Mouse (Mus musculus) midbrain, postnatal 0 days (tissue): ENCODE measurements at regions not wholly inside any gene's neighbourhood (a gene's known extent, or its start where the extent isn't known, plus 50 kb on each side); places are given as distances from the start of the nearest gene placed in this dataset.

Experiments
- ATAC-seq: fragments of 200-750 bp; cut with Nextera tagmentation; 2 replicates; pipeline ENCODE4 v1.8.0; 2017; ENCODE audit warnings: moderate number of reproducible peaks, mild to moderate bottlenecking, moderate TSS enrichment, moderate library complexity; ENCODE audit not compliant: low FRiP score
- DNase-seq: peaks from one replicate; pipeline ENCODE4 v3.0.0-alpha.2; 2015; ENCODE audit warnings: low spot score
- H3K27ac ChIP-seq: fragments of 300-500 bp; sonication (generic); 2 replicates; pipeline ENCODE4 v1.5.1; 2014; ENCODE audit warnings: low read depth, mild to moderate bottlenecking, low read length, mixed read lengths
- H3K27me3 ChIP-seq: fragments of 300-500 bp; sonication (generic); 2 replicates; pipeline ENCODE4 v1.6.1; 2014; ENCODE audit warnings: low read length, control low read depth, mixed read lengths; ENCODE audit not compliant: insufficient read depth
- H3K36me3 ChIP-seq: fragments of 300-500 bp; sonication (generic); 2 replicates; pipeline ENCODE4 v1.6.1; 2014; ENCODE audit warnings: low read length, control low read depth, mixed read lengths; ENCODE audit not compliant: insufficient read depth
- H3K4me1 ChIP-seq: fragments of 300-500 bp; sonication (generic); 2 replicates; pipeline ENCODE4 v1.6.1; 2014; ENCODE audit warnings: mild to moderate bottlenecking, control low read depth, antibody characterized with exemption, low read length, mixed read lengths; ENCODE audit not compliant: insufficient read depth
- H3K4me2 ChIP-seq: fragments of 300-500 bp; sonication (generic); 2 replicates; pipeline ENCODE4 v1.6.1; 2014; ENCODE audit warnings: low read depth, mild to moderate bottlenecking, low read length, mixed read lengths; ENCODE audit not compliant: poor library complexity, severe bottlenecking
- H3K4me3 ChIP-seq: fragments of 300-500 bp; sonication (generic); 2 replicates; pipeline ENCODE4 v1.5.1; 2014; ENCODE audit warnings: low read depth, mild to moderate bottlenecking, low read length, moderate library complexity
- H3K9ac ChIP-seq: fragments of 300-500 bp; sonication (generic); replicated peaks from 2 replicates; pipeline ENCODE4 v1.6.1; 2014; ENCODE audit warnings: mild to moderate bottlenecking, low read length, moderate library complexity, mixed read lengths; ENCODE audit not compliant: poor library complexity, severe bottlenecking
- H3K9me3 ChIP-seq: fragments of 300-500 bp; sonication (generic); 2 replicates; pipeline ENCODE4 v1.6.1; 2016; ENCODE audit warnings: low read length, control low read depth
- CTCF ChIP-seq: IDR thresholded peaks from 2 replicates; pipeline ENCODE4 v1.5.1; 2016; ENCODE audit warnings: antibody characterized with exemption, mild to moderate bottlenecking
- WGBS: fragments of 180-500 bp; shearing (Covaris S2); extraction: QIAGEN DNeasy Blood & Tissue Kit; methylation state at CpG from one replicate; pipeline ENCODE4 v1.1.7; 2014; 5-methylcytosine and 5-hydroxymethylcytosine counted together

GRCm38 (mm10) chr1:30362072-30362769, 511.5 kb downstream of the Phf3 start:
- ATAC-seq (no peak), DNase-seq (peak; percentile 13)
- H3K9ac ChIP-seq, result no peak overlapping the region
- H3K27me3 ChIP-seq, result no peaks in the 10 kb centered on the region
- H3K4me3 ChIP-seq, result no peak overlapping the region
- H3K27ac ChIP-seq, result no peak overlapping the region
- no peak for TF ChIP-seq CTCF
- H3K4me1 ChIP-seq, result no peaks in the 10 kb centered on the region
- no peak overlapping the region for H3K4me2 ChIP-seq
- 40% methylated on average over 7 of the region's 7 CpGs for WGBS
- H3K36me3 ChIP-seq, result no peaks in the 10 kb centered on the region
- no peaks in the 10 kb centered on the region for H3K9me3 ChIP-seq

GRCm38 (mm10) chr1:30320657-30321262, 553.0 kb downstream of the Phf3 start:
- no peak for DNase-seq
- Histone ChIP-seq H3K9ac (no peak overlapping the region), H3K4me2 (no peak overlapping the region), H3K27me3 (no peaks in the 10 kb centered on the region), H3K4me3 (no peak overlapping the region), H3K27ac (no peak overlapping the region), H3K36me3 (no peaks in the 10 kb centered on the region), H3K4me1 (no peaks in the 10 kb centered on the region), H3K9me3 (no peaks in the 10 kb centered on the region)
- no peak for ATAC-seq
- WGBS, result 51% methylated on average over 6 of the region's 6 CpGs
- TF ChIP-seq CTCF, result no peak

GRCm38 (mm10) chr1:30318195-30318594, 555.5 kb downstream of the Phf3 start:
- Histone ChIP-seq H3K9me3 (no peaks in the 10 kb centered on the region), H3K9ac (no peak overlapping the region), H3K4me2 (no peak overlapping the region), H3K27me3 (no peaks in the 10 kb centered on the region), H3K27ac (no peak overlapping the region), H3K36me3 (no peaks in the 10 kb centered on the region), H3K4me1 (no peaks in the 10 kb centered on the region), H3K4me3 (no peak overlapping the region)
- ATAC-seq, result no peak
- TF ChIP-seq CTCF, result no peak
- 65% methylated on average over 8 of the region's 8 CpGs for whole genome bisulfite sequencing
- no peak for DNase-seq

- Histone ChIP-seq H3K4me2 (no peak overlapping the region), H3K36me3 (no peaks in the 10 kb centered on the region), H3K27ac (no peak overlapping the region), H3K4me1 (no peaks in the 10 kb centered on the region), H3K4me3 (no peak overlapping the region), H3K9me3 (no peaks in the 10 kb centered on the region), H3K27me3 (no peaks in the 10 kb centered on the region), H3K9ac (no peak overlapping the region)
- DNase-seq (no peak), ATAC-seq (no peak)
- no peak for TF ChIP-seq CTCF
- WGBS, result 29% methylated on average over 2 of the region's 2 CpGs
Observed at GRCm38 (mm10) chr1:30289073-30289472, 584.6 kb downstream of the Phf3 start.

GRCm38 (mm10) chr1:30262418-30262817, 611.3 kb downstream of the Phf3 start:
- no peaks in the 10 kb centered on the region for H3K27me3 ChIP-seq
- no peak for TF ChIP-seq CTCF
- ATAC-seq, result 0 out of 2 replicates have a peak, but pooled peaks have one; percentile 47
- no peaks in the 10 kb centered on the region for H3K9me3 ChIP-seq
- H3K36me3 ChIP-seq, result no peaks in the 10 kb centered on the region
- no peak overlapping the region for H3K4me3 ChIP-seq
- 57% methylated on average over 2 of the region's 2 CpGs for whole genome bisulfite sequencing
- H3K4me1 ChIP-seq, result no peaks in the 10 kb centered on the region
- no peak overlapping the region for H3K9ac ChIP-seq
- no peak overlapping the region for H3K27ac ChIP-seq
- DNase-seq, result peak; percentile 14
- H3K4me2 ChIP-seq, result no peak overlapping the region

GRCm38 (mm10) chr1:30259547-30259946, 614.2 kb downstream of the Phf3 start:
- peak; percentile 44 for TF ChIP-seq CTCF
- no peak overlapping the region for H3K9ac ChIP-seq
- H3K9me3 ChIP-seq, result no peaks in the 10 kb centered on the region
- ATAC-seq, result no peak
- H3K4me2 ChIP-seq, result no peak overlapping the region
- H3K27ac ChIP-seq, result no peak overlapping the region
- no peak for DNase-seq
- no peak overlapping the region for H3K4me3 ChIP-seq
- H3K36me3 ChIP-seq, result no peaks in the 10 kb centered on the region
- H3K27me3 ChIP-seq, result no peaks in the 10 kb centered on the region
- WGBS, result 75% methylated on average over 3 of the region's 3 CpGs
- H3K4me1 ChIP-seq, result no peaks in the 10 kb centered on the region
